Mouse (Mus musculus) right cerebral cortex, postnatal 14 days (tissue): Measurements from ENCODE around the gene Pcif1.
A peak's percentile ranks its signal among the peaks of the same experiment; 100 is the strongest.

ENCODE experiments used
- DNase-seq: peaks from one replicate; pipeline ENCODE4 v3.0.0; 2022

Pcif1 gene

DNA sequence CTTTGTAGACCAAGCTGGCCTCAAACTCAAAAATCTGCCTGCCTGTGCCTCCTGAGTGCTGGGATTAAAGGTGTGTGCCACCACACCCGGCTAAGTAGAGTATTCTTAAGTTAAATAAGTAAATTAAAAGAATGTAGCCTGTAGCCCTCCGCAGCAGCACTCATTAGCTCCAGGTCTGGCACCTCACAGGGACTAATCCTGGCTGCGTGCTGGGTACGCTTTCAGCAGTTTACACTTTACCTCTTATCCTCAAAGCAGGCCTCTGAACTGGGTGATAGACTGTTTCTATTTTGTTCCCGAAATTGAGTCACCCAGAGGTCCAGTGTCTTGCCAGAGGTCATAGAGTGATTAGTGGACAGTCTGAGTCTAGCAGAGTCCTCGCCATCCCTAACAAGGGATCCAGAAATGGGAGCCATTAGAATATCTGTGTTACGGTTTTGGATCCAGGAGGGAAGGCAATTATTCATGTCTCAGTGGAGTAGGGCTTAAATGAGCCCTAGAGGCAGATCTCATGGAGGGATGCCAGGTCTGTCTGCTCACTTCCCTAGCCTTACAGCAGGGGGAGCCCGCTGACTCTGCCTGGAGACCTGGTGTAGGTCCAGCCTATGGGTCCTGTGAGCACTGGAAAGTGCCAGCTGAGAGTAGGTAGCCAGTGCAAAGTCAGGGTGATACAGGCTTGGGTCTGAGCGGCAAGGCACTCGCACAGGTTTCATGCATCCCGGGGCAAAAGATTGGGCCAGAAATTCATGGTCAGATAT, 45.2 kb downstream of the Pcif1 start:
- DNase-seq, result peak; percentile 80

DNA sequence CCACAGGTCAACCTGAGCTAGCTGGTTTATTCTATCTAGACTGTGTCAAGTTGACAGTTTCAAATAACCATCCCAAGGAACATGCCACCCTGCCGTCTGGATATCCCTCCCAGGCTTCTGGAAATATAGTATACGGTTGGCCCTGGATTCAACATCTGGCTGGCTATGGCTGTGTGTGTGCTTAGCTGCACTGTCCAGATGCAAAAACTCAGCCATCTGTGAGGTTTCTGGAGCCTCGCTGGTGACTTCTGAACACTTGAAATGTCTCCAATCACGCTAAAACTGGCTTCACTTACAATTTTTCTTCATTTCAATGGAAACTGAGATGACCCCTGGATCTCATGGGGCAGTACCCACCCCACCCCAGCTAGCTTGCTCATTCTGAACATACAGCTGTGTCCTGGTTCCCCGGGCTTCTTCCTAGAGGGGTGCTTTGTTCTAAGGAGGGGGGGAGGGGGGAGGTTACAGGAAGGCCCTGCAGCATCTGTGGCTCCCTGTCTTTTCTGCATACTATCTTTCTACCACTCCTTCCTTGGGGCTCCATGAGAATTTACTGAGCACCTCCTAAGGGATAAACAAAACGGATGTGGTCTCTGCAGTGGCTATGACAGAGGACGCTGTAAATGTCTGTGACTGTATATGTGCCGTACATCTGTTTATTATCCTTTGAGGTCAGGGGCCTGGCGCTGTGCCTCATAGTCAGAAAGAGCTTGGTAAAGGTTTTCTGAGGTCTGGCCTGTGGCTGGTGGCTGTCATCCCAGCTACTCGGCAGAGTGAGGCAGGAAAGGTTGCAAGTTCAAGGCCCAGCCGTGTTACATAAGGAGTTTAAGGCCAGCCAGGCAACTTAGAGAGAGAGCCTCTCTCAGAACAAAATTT, 51.8 kb downstream of the Pcif1 start:
- no peak for DNase-seq

DNA sequence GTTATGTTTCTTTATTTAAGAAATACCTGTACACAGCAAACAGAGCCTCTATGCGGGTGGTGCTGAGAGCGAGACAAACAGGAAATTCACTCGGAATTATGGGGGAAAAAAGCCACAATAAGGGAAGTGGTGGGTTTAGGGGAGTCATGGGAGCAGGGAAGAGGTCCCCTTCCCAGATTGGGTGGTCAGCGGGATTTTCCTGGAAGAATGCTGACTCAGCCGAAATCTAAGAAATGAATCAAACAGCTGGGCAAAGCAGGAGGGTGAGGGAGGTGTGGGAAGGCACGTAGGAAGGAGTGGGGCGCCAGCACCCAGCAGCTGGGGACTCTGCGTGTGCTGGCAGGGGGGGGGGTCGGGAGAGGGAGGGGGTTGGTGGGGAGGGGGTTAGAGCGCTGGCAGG, 54.4 kb downstream of the Pcif1 start:
- DNase-seq, result no peak

DNA sequence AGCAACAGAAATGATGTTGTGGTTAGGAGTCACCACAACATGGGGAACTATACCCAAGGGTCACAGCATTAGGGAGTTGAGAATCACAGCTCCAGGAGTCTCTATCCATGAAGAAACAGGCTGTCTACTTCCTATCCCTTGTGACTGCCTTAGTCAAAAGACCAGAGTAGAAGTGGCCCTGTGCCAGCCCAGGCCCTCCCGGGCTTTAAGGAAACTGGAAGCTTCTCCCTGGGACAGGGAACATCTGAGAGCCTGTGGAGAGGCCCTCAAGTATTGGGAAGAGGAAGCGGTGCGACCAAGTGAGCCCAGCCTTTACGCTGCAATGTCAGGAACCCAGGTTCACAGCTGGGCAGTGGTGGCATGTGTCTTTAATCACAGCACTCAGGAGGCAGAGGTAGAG, 56.9 kb downstream of the Pcif1 start:
- no peak for DNase-seq

DNA sequence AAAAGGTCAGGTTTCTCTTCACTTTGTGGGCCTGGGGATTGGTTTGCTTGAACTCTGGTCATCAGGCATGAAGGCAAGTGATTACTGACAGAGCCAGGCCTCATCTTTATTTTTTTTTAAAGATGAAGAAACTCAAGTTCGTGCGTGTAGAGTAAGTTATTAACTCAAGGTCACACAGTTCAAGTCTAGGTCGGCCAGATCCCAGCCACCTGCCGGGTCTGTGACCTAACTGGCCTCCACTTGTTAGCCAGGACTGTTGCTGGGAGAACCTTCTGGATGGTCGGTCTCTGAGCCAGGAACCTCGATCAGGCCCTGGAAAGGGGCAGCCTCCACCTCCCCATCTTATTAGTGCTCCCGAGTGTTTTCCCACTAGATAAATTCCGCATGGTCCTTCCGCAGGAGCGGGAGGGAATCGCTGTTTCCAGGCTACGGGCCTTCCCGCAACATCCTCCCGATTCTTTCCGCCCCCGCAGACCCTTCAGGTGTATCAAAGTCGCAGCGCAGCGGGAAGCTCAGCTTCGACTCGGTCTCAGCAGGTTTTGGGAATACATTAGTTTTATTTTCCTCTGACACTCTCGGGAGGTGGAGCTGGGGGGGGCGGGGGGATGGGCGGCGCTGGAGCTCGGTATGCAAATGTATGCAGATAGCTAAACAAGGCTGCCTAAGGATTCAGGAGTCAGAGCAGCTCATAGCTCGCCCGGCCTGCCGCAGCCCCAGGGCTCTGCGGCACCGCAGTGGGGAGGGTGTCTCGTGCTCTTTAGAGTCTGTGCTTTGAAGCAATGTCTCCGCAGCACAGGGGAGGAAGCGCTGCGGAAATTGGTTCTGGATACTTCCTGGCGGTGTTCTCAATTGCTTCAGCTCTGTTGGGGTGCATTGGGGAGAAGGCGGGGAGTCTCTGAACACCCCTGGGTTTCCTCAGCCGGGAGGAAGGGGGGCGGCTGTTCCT, 59.3 kb downstream of the Pcif1 start:
- DNase-seq, result peak; percentile 41

DNA sequence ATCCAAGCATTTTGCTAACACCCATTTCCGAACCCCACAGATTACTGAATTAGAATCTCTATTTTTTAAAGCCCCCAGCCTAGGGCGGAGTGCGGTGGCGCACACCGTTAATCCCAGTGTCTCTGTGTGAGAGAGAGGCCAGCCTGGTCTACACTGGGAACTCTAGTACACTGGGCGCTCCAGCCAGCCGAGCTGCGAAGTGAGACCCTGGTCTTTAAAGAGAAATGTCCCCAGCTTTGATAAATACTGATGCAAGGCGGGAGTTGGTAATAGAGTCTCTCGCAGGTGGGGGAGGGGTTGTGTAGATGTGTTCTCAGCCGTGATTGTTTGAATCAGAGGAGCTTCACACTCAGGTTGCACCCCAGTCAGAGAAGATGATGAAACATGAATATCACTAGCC, 60.0 kb downstream of the Pcif1 start:
- no peak for DNase-seq

DNA sequence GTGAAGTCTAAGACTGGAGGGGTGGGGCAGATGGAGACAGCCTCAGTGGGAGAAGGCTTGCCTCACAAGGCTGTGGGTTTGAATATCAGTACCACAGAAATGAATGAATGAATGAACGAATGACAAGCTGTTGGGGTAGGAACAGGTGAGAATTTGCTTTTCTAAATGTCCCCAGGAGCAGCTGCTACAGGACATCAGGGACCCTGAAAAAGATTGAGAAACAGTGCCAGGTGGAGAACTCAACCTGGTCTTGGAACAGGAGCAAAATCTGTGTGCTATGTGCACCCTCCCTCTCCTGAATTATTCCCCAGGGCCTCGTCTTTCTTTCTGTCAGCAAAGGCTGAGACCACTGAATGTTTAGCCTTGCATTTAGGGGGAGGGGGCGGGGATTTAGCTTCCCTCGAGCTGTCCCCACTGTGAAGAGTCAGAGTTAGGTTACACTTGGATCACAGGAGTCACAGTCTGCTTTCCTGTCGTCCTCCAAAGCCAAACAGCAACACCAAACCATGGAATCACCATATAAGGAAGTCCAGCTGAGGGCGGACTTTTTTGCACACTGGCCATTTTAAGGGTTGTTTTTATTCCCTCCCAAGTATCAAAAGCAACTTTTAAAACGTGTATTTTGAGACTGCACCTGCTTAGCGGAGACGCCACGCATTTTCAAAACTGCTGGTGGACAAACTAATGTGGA, 61.2 kb downstream of the Pcif1 start, which contains the start of gene Mmp9:
Gene Mmp9, plus strand, starts transcription at position 641 of the 691 bp plus-strand sequence.
- DNase-seq, result no peak

DNA sequence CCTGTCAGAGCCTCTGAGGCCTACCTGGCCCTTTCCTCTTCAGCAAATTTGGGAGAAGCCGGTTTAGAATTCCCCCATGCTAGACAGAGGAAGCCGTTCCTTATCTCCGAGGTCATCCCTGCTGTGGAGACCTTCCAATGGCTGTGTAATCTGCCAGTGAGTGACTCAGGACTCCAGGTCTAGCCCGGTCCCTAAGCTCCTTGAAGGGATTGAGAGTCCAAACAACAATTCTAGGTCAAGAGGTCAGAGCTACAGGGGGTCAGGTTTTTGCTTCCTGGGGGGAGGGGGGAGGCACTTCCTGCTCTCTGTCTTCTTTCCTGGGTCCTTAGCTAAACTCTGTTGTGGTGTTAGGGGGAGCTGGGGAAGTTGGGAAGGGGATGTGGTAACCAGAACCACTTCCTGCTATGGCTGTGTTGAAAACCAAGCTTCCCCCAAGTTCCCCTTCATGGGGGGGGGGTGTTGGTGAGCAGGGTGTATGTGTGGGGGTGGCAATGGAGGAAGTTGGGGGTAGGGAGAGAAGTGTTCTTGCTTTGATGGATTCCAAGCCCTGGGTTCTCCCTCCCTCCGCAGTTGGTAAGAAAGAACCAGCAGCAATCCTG, 63.7 kb downstream of the Pcif1 start:
- DNase-seq, result no peak
